In genomic region chr5:57867906-57868305, GRCm38 (mm10) we compare ENCODE assay signal across 28 mouse cellular contexts.
DNase-seq lines count a peak whose midpoint lies in the region; ATAC-seq and TF ChIP-seq lines count a peak whose summit lies in the region.
"Had no signal": no experiment of that assay in that cellular context is flagged by ENCODE, and none has a peak within 500 bp of the region (broad histone marks: within the 10 kb centered on the region; RNA-seq: fewer than 3 reads in every experiment).

No protein-coding gene starts in this region.

- ATAC-seq in lung, embryonic 15.5 days (ENCODE audit: borderline replicate concordance, extremely low read depth, low FRiP score, low TSS enrichment), result no peak
- peak; percentile 47; the same call in 1 of the 2 replicates for ATAC-seq in embryonic facial prominence, embryonic 14.5 days (ENCODE audit: low read depth)
- ATAC-seq: forebrain, embryonic 15.5 days; hindbrain, postnatal 0 days; intestine, embryonic 16.5 days; liver, postnatal 0 days had no signal

- no peaks in the 10 kb centered on the region for H3K36me3 ChIP-seq in heart, embryonic 10.5 days
- no peaks in the 10 kb centered on the region for H3K36me3 ChIP-seq in lung, embryonic 15.5 days
- H3K36me3 ChIP-seq in embryonic facial prominence, embryonic 14.5 days (ENCODE audit: control insufficient read depth, insufficient read depth, low read length), result no peaks in the 10 kb centered on the region
- H3K36me3 ChIP-seq in small intestine, adult 2 months (ENCODE audit: control insufficient read depth, insufficient read depth, low read length), result no peaks in the 10 kb centered on the region
- H3K36me3 ChIP-seq: forebrain, embryonic 10.5 days; forebrain, embryonic 15.5 days; heart, embryonic 13.5 days; hindbrain, embryonic 12.5 days; limb, embryonic 12.5 days; neural tube, embryonic 15.5 days; stomach, embryonic 15.5 days had no signal

- no peak for TF ChIP-seq POLR2A in small intestine, adult 2 months (IDR thresholded peaks at IDR 0.05; ENCODE audit: low read depth, low read length)

- no peak overlapping the region for H3K4me3 ChIP-seq in heart, embryonic 10.5 days
- H3K4me3 ChIP-seq in lung, embryonic 15.5 days, result no peak overlapping the region
- no peak overlapping the region for H3K4me3 ChIP-seq in embryonic facial prominence, embryonic 14.5 days (ENCODE audit: low read depth, low read length)
- no peak overlapping the region for H3K4me3 ChIP-seq in small intestine, adult 2 months (ENCODE audit: low read depth, low read length)
- H3K4me3 ChIP-seq: forebrain, embryonic 10.5 days; forebrain, embryonic 15.5 days; heart, adult 2 months; heart, embryonic 13.5 days; hindbrain, embryonic 12.5 days; limb, embryonic 12.5 days; neural tube, embryonic 15.5 days; stomach, embryonic 15.5 days had no signal

- 84% methylated on average over 2 of the region's 2 CpGs for WGBS in heart, embryonic 10.5 days
- 57% methylated on average over 2 of the region's 2 CpGs for WGBS in lung, embryonic 15.5 days
- 44% methylated on average over 2 of the region's 2 CpGs for WGBS in embryonic facial prominence, embryonic 14.5 days
- WGBS in small intestine, adult 2 months, result 63% methylated on average over 2 of the region's 2 CpGs

- no peak overlapping the region for H3K4me2 ChIP-seq in lung, embryonic 15.5 days
- no peak overlapping the region for H3K4me2 ChIP-seq in embryonic facial prominence, embryonic 14.5 days (ENCODE audit: low read depth, low read length)
- H3K4me2 ChIP-seq: forebrain, embryonic 15.5 days; hindbrain, embryonic 12.5 days; liver, embryonic 11.5 days; neural tube, embryonic 15.5 days; stomach, embryonic 15.5 days had no signal

- no peak overlapping the region for H3K9ac ChIP-seq in lung, embryonic 15.5 days
- H3K9ac ChIP-seq in embryonic facial prominence, embryonic 14.5 days (ENCODE audit: low read depth, low read length), result no peak overlapping the region
- H3K9ac ChIP-seq: forebrain, embryonic 15.5 days; hindbrain, embryonic 12.5 days; limb, embryonic 12.5 days; liver, postnatal 0 days; neural tube, embryonic 15.5 days; stomach, embryonic 15.5 days had no signal

- H3K27ac ChIP-seq in heart, embryonic 10.5 days, result peak overlapping the region; percentile 70; the same call in 1 of the 2 replicates
- H3K27ac ChIP-seq in lung, embryonic 15.5 days, result peak overlapping the region; percentile 41; the same call in 1 of the 2 replicates
- peak overlapping the region; percentile 56 for H3K27ac ChIP-seq in embryonic facial prominence, embryonic 14.5 days (replicated peaks; ENCODE audit: low read depth, low read length)
- H3K27ac ChIP-seq in small intestine, adult 2 months (ENCODE audit: insufficient read depth, low read depth, low read length), result 0 out of 2 replicates have a peak overlapping the region, but pooled peaks have one; percentile 35
- H3K27ac ChIP-seq: forebrain, embryonic 10.5 days; forebrain, embryonic 15.5 days; heart, adult 2 months; hindbrain, embryonic 12.5 days; limb, embryonic 12.5 days; neural tube, embryonic 15.5 days had no signal

- intact Hi-C loops in heart, postnatal 10 days (cut with DNase I), result no loop called here

- H3K27me3 ChIP-seq in heart, embryonic 10.5 days (ENCODE audit: insufficient read depth, poor library complexity, severe bottlenecking), result no peaks in the 10 kb centered on the region
- H3K27me3 ChIP-seq in lung, embryonic 15.5 days, result no peaks in the 10 kb centered on the region
- no peaks in the 10 kb centered on the region for H3K27me3 ChIP-seq in embryonic facial prominence, embryonic 14.5 days (replicated peaks; ENCODE audit: control insufficient read depth, insufficient read depth, low read length)
- H3K27me3 ChIP-seq in small intestine, adult 2 months (ENCODE audit: control insufficient read depth, insufficient read depth, low read length), result no peaks in the 10 kb centered on the region
- H3K27me3 ChIP-seq: forebrain, embryonic 15.5 days; heart, embryonic 13.5 days; hindbrain, embryonic 12.5 days; limb, embryonic 12.5 days; neural tube, embryonic 15.5 days; stomach, embryonic 15.5 days had no signal

- no peak for TF ChIP-seq CTCF in small intestine, adult 2 months (IDR thresholded peaks at IDR 0.05; ENCODE audit: extremely low read depth, insufficient read length, insufficient replicate concordance, low read depth, low read length)

- H3K4me1 ChIP-seq in heart, embryonic 10.5 days, result peaks cover 9% of the 10 kb centered on the region; the same call in 1 of the 2 replicates
- H3K4me1 ChIP-seq in lung, embryonic 15.5 days, result 0 out of 2 replicates have a peak, but pooled peaks cover 2% of the 10 kb centered on the region
- H3K4me1 ChIP-seq in embryonic facial prominence, embryonic 14.5 days (ENCODE audit: control insufficient read depth, insufficient read depth, low read length), result peaks cover 23% of the 10 kb centered on the region
- no peaks in the 10 kb centered on the region for H3K4me1 ChIP-seq in small intestine, adult 2 months (ENCODE audit: control insufficient read depth, insufficient read depth, insufficient read length, low read length)
- H3K4me1 ChIP-seq: forebrain, embryonic 10.5 days; stomach, embryonic 15.5 days had no signal

- DNase-seq in heart, embryonic 10.5 days (ENCODE audit: low spot score), result no peak
- DNase-seq in heart, postnatal 10 days, result no peak
- DNase-seq in lung, postnatal 25 days (ENCODE audit: low spot score), result no peak
- peak; percentile 82 for DNase-seq in embryonic facial prominence, embryonic 14.5 days (ENCODE audit: low spot score)
- DNase-seq in T-cell, adult 2 months (ENCODE audit: low spot score), result no peak
- DNase-seq in cerebellum, adult 9-11 months, result no peak
- DNase-seq: adrenal gland, postnatal 10 days; cerebellum, adult 11 months; cerebellum, adult 9-10 months; heart, adult 2 months; heart, postnatal 36 days; layer of hippocampus, adult 9-11 months; liver, postnatal 0 days; retina, postnatal 1 day; right cerebral cortex, postnatal 14 days; thymus, adult 18-20 months had no signal

- H3K9me3 ChIP-seq in heart, embryonic 10.5 days, result no peaks in the 10 kb centered on the region
- H3K9me3 ChIP-seq in lung, embryonic 15.5 days, result no peaks in the 10 kb centered on the region
- no peaks in the 10 kb centered on the region for H3K9me3 ChIP-seq in embryonic facial prominence, embryonic 14.5 days (ENCODE audit: control insufficient read depth, low read length)
- H3K9me3 ChIP-seq: forebrain, embryonic 10.5 days; forebrain, embryonic 15.5 days; heart, embryonic 13.5 days; hindbrain, embryonic 12.5 days; limb, embryonic 12.5 days; neural tube, embryonic 15.5 days; stomach, embryonic 15.5 days had no signal
